Mouse (Mus musculus) urinary bladder, postnatal 4 days (tissue): ENCODE data around the gene Dcaf1.

ENCODE experiments used
- DNase-seq, 2 experiments: peaks; one replicate each; pipeline ENCODE4 v3.0.0; 2021 to 2022; ENCODE audit warnings: low spot score in 2 of 2

Gene Dcaf1

GRCm38 (mm10) chr9:106906597-106906996, 84.9 kb downstream of the Dcaf1 start:
- DNase-seq: no peak

- DNase-seq: no peak
These were observed 86.5 kb downstream of the Dcaf1 start for GRCm38 (mm10) chr9:106908174-106908573.

DNA sequence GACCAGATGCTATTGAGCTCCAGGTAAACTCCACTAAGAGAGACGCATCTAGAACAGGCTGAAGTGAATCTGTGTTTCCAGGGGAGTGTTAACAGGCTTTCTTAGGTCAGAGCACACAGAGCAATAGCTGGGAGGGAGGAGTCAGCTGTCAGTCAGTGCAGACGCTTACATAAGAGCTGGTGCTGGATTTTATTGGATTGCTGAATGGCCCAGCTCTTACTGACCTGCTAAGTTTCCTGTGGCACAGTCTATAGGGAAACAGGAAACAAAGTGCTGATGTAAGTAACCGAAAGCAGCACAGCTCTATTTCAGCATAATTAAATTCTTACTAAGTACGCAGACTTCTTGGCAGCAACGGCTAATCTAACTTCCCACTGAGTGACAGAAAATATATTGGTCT, 87.0 kb downstream of the Dcaf1 start:
- no peak for DNase-seq

- DNase-seq: no peak
These were observed 90.0 kb downstream of the Dcaf1 start for GRCm38 (mm10) chr9:106911624-106912023.

GRCm38 (mm10) chr9:106913759-106914158, 92.1 kb downstream of the Dcaf1 start:
- no peak for DNase-seq

DNA sequence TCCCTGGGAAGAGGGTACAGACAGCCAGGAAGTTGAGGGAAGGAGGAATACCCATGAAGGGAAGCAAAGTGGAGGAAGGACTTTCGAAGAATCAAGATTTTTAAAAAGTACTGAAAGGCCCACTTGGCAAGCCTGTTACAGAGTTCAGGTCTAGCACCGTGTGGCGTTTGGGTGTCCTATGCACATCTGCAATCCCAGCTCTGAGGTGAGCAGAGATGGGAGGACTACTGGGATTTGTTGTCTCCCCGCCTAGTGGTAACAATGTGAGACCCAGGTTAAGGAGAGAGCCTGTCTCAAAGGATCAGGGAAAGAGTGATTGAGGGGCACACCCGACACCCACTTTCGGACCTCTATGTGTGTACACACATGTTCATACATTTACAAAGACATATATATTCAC, 93.2 kb downstream of the Dcaf1 start:
- no peak for DNase-seq
